Mouse (Mus musculus): ENCODE measurements around the gene Mif. TPM values are rescaled to one million over a fixed set of nuclear protein-coding genes. Genes with fewer than 3 reads are reported as not detected.

The Mif gene
- polyA plus RNA-seq, 1 experiment, result 2,436 TPM

DNA sequence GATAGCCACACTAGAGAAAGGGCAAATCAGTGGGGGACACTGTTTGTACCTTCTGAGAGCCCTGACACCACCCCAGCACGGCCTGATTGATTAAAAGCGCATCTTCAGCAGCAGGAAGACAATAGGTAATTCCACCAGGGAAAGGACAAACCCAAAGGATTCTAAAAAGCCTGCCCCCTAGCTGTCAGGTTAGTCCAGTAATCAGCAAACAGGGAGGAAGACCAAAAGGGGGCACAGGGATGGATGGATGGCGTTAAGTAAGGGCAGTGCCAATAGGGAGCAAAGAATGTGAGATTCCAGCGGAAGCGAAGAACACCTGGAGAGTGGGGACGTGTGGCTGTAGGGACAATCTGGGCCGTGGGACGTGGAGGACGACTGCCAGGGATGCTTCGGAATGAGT lies 41.4 kb downstream of the Mif start:
- H3K4me3 ChIP-seq (ENCODE audit: insufficient read depth, poor library complexity, severe bottlenecking), result no peak overlapping the region
- TF ChIP-seq CEBPB (IDR thresholded peaks at IDR 0.05; ENCODE audit: low read depth) (no peak), MAX (IDR thresholded peaks at IDR 0.05) (no peak), CTCF (IDR thresholded peaks at IDR 0.05; ENCODE audit: control insufficient read depth, insufficient read depth, insufficient read length) (no peak)
- H3K27me3 ChIP-seq (ENCODE audit: control insufficient read depth, insufficient read depth, insufficient read length), result peaks cover 5% of the 10 kb centered on the region
- H3ac ChIP-seq (ENCODE audit: control insufficient read depth, insufficient read length, low read depth), result no peak overlapping the region
- no peaks in the 10 kb centered on the region for H3K79me2 ChIP-seq (ENCODE audit: control insufficient read depth, insufficient read depth)
- H3K79me3 ChIP-seq (ENCODE audit: low read depth), result no peaks in the 10 kb centered on the region
- no peaks in the 10 kb centered on the region for H3K36me3 ChIP-seq (ENCODE audit: control insufficient read depth, insufficient read depth)

Other genes with a start within 250 kb of the Mif start
- gene Susd2, start 216.2 kb downstream of the Mif start, polyA plus RNA-seq (2012; fragmentation: generic; extraction: Trizol), result 0.04 TPM
- gene Cabin1, start 95.9 kb downstream of the Mif start, polyA plus RNA-seq (2012; fragmentation: generic; extraction: Trizol), result 24.5 TPM
- gene Ddt, start 86.8 kb downstream of the Mif start, polyA plus RNA-seq (2012; fragmentation: generic; extraction: Trizol), result 27.9 TPM
- not detected for gene Gm20441, start 79.3 kb downstream of the Mif start, polyA plus RNA-seq (2012; fragmentation: generic; extraction: Trizol)
- 0.13 TPM for gene Gstt3, start 78.8 kb downstream of the Mif start, polyA plus RNA-seq (2012; fragmentation: generic; extraction: Trizol)
- gene Gstt1, start 61.7 kb downstream of the Mif start, polyA plus RNA-seq (2012; fragmentation: generic; extraction: Trizol), result 0.76 TPM
- gene Gstt4, start 37.7 kb downstream of the Mif start, polyA plus RNA-seq (2012; fragmentation: generic; extraction: Trizol), result not detected
- gene Gstt2, start 22.8 kb downstream of the Mif start, polyA plus RNA-seq (2012; fragmentation: generic; extraction: Trizol), result 0.49 TPM
- gene Derl3, start 33.2 kb upstream of the Mif start, polyA plus RNA-seq (2012; fragmentation: generic; extraction: Trizol), result 0.25 TPM
- 133 TPM for gene Smarcb1, start 61.4 kb upstream of the Mif start, polyA plus RNA-seq (2012; fragmentation: generic; extraction: Trizol)
- gene Chchd10, start 72.9 kb upstream of the Mif start, polyA plus RNA-seq (2012; fragmentation: generic; extraction: Trizol), result 91.1 TPM
- gene Mmp11, start 76.3 kb upstream of the Mif start, polyA plus RNA-seq (2012; fragmentation: generic; extraction: Trizol), result 53.2 TPM
- 0.35 TPM for gene Gm867, start 80.4 kb upstream of the Mif start, polyA plus RNA-seq (2012; fragmentation: generic; extraction: Trizol)
- gene Vpreb3, start 82.8 kb upstream of the Mif start, polyA plus RNA-seq (2012; fragmentation: generic; extraction: Trizol), result 0.13 TPM
- gene Gm5134, start 94.3 kb upstream of the Mif start, polyA plus RNA-seq (2012; fragmentation: generic; extraction: Trizol), result not detected
- 6.7 TPM for gene Zfp280b, start 172.4 kb upstream of the Mif start, polyA plus RNA-seq (2012; fragmentation: generic; extraction: Trizol)

Measured in C2C12 (cell line).